Mouse (Mus musculus): ENCODE results near the gene Cped1. TPM values are rescaled to one million over a fixed set of nuclear protein-coding genes. Genes with fewer than 3 reads are reported as not detected.

Cped1 gene
- polyA plus RNA-seq, 1 experiment, result 0.79 TPM

GRCm38 (mm10) chr6:22221134-22221533 is 235.4 kb downstream of the Cped1 start:
- Histone ChIP-seq H3K27me3 (ENCODE audit: control insufficient read depth, insufficient read depth, insufficient read length) (no peaks in the 10 kb centered on the region), H3K4me2 (ENCODE audit: low read depth) (no peak overlapping the region), H3K36me3 (ENCODE audit: control insufficient read depth, insufficient read depth) (no peaks in the 10 kb centered on the region), H3ac (ENCODE audit: control insufficient read depth, insufficient read length) (no peak overlapping the region), H3K4me3 (no peak overlapping the region), H3K79me2 (ENCODE audit: control insufficient read depth, insufficient read depth) (no peaks in the 10 kb centered on the region)
- no peak for TF ChIP-seq SRF (IDR thresholded peaks at IDR 0.05; ENCODE audit: control insufficient read depth, insufficient read length, low read depth)
- no peak for TF ChIP-seq TCF3 (IDR thresholded peaks at IDR 0.05; ENCODE audit: insufficient read length, low read depth)
- TF ChIP-seq USF1 (IDR thresholded peaks at IDR 0.05; ENCODE audit: low read depth), result no peak
- TF ChIP-seq CEBPB (IDR thresholded peaks at IDR 0.05; ENCODE audit: insufficient read depth, poor library complexity, severe bottlenecking), result no peak
- no peak for TF ChIP-seq POLR2AphosphoS2 (IDR thresholded peaks at IDR 0.05; ENCODE audit: insufficient read length, low read depth)
- no peak for TF ChIP-seq E2F4 (IDR thresholded peaks at IDR 0.05; ENCODE audit: insufficient read depth)
- no peak for TF ChIP-seq MYOD1 (IDR thresholded peaks at IDR 0.05; ENCODE audit: control insufficient read depth in 1 of 3, insufficient read length in 2 of 3, low read depth in 2 of 3)
- no peak for TF ChIP-seq POLR2A (IDR thresholded peaks at IDR 0.05; ENCODE audit: insufficient read length, low read depth)
- TF ChIP-seq MYOG (IDR thresholded peaks at IDR 0.05; ENCODE audit: control insufficient read depth in 1 of 3, insufficient read depth in 1 of 3, insufficient read length in 2 of 3, low read depth in 2 of 3), result no peak
- TF ChIP-seq MAX (IDR thresholded peaks at IDR 0.05; ENCODE audit: low read depth), result no peak
- TF ChIP-seq REST (IDR thresholded peaks at IDR 0.05; ENCODE audit: insufficient read depth, insufficient read length), result no peak
- TF ChIP-seq TCF12 (IDR thresholded peaks at IDR 0.05; ENCODE audit: insufficient read depth, poor library complexity, severe bottlenecking), result no peak

GRCm38 (mm10) chr6:22222087-22222486 is 236.4 kb downstream of the Cped1 start:
- H3ac ChIP-seq (ENCODE audit: control insufficient read depth, insufficient read length), result no peak overlapping the region
- H3K27me3 ChIP-seq (ENCODE audit: control insufficient read depth, insufficient read depth, insufficient read length), result no peaks in the 10 kb centered on the region
- no peaks in the 10 kb centered on the region for H3K79me2 ChIP-seq (ENCODE audit: control insufficient read depth, insufficient read depth)
- H3K36me3 ChIP-seq (ENCODE audit: control insufficient read depth, insufficient read depth), result no peaks in the 10 kb centered on the region
- no peak overlapping the region for H3K4me3 ChIP-seq
- TF ChIP-seq POLR2A (IDR thresholded peaks at IDR 0.05; ENCODE audit: insufficient read length, low read depth), result no peak
- TF ChIP-seq POLR2AphosphoS2 (IDR thresholded peaks at IDR 0.05; ENCODE audit: insufficient read length, low read depth), result no peak
- TF ChIP-seq MYOD1 (IDR thresholded peaks at IDR 0.05; ENCODE audit: control insufficient read depth in 1 of 3, insufficient read length in 2 of 3, low read depth in 2 of 3), result no peak
- no peak for TF ChIP-seq CEBPB (IDR thresholded peaks at IDR 0.05; ENCODE audit: insufficient read depth, poor library complexity, severe bottlenecking)
- no peak for TF ChIP-seq USF1 (IDR thresholded peaks at IDR 0.05; ENCODE audit: low read depth)
- no peak for TF ChIP-seq TCF12 (IDR thresholded peaks at IDR 0.05; ENCODE audit: insufficient read depth, poor library complexity, severe bottlenecking)
- no peak for TF ChIP-seq REST (IDR thresholded peaks at IDR 0.05; ENCODE audit: insufficient read depth, insufficient read length)
- no peak for TF ChIP-seq E2F4 (IDR thresholded peaks at IDR 0.05; ENCODE audit: insufficient read depth)
- no peak for TF ChIP-seq MAX (IDR thresholded peaks at IDR 0.05; ENCODE audit: low read depth)
- TF ChIP-seq TCF3 (IDR thresholded peaks at IDR 0.05; ENCODE audit: insufficient read length, low read depth), result no peak
- TF ChIP-seq SRF (IDR thresholded peaks at IDR 0.05; ENCODE audit: control insufficient read depth, insufficient read length, low read depth), result no peak
- no peak overlapping the region for H3K4me2 ChIP-seq (ENCODE audit: low read depth)

GRCm38 (mm10) chr6:22222947-22223346 is 237.2 kb downstream of the Cped1 start:
- no peaks in the 10 kb centered on the region for H3K27me3 ChIP-seq (ENCODE audit: control insufficient read depth, insufficient read depth, insufficient read length)
- H3K36me3 ChIP-seq (ENCODE audit: control insufficient read depth, insufficient read depth), result no peaks in the 10 kb centered on the region

GRCm38 (mm10) chr6:22224351-22224750 is 238.6 kb downstream of the Cped1 start:
- Histone ChIP-seq H3K4me2 (ENCODE audit: low read depth) (no peak overlapping the region), H3K4me3 (no peak overlapping the region), H3K27me3 (ENCODE audit: control insufficient read depth, insufficient read depth, insufficient read length) (no peaks in the 10 kb centered on the region), H3K79me2 (ENCODE audit: control insufficient read depth, insufficient read depth) (no peaks in the 10 kb centered on the region), H3ac (ENCODE audit: control insufficient read depth, insufficient read length) (no peak overlapping the region), H3K36me3 (ENCODE audit: control insufficient read depth, insufficient read depth) (no peaks in the 10 kb centered on the region)
- TF ChIP-seq TCF12 (IDR thresholded peaks at IDR 0.05; ENCODE audit: insufficient read depth, poor library complexity, severe bottlenecking) (no peak), E2F4 (IDR thresholded peaks at IDR 0.05; ENCODE audit: insufficient read depth) (no peak), REST (IDR thresholded peaks at IDR 0.05; ENCODE audit: insufficient read depth, insufficient read length) (no peak), MYOG (IDR thresholded peaks at IDR 0.05; ENCODE audit: control insufficient read depth in 1 of 3, insufficient read depth in 1 of 3, insufficient read length in 2 of 3, low read depth in 2 of 3) (no peak), SRF (IDR thresholded peaks at IDR 0.05; ENCODE audit: control insufficient read depth, insufficient read length, low read depth) (no peak), TCF3 (IDR thresholded peaks at IDR 0.05; ENCODE audit: insufficient read length, low read depth) (no peak), USF1 (IDR thresholded peaks at IDR 0.05; ENCODE audit: low read depth) (no peak), POLR2AphosphoS2 (IDR thresholded peaks at IDR 0.05; ENCODE audit: insufficient read length, low read depth) (no peak), MYOD1 (IDR thresholded peaks at IDR 0.05; ENCODE audit: control insufficient read depth in 1 of 3, insufficient read length in 2 of 3, low read depth in 2 of 3) (no peak), MAX (IDR thresholded peaks at IDR 0.05; ENCODE audit: low read depth) (no peak), CEBPB (IDR thresholded peaks at IDR 0.05; ENCODE audit: insufficient read depth, poor library complexity, severe bottlenecking) (no peak), POLR2A (IDR thresholded peaks at IDR 0.05; ENCODE audit: insufficient read length, low read depth) (no peak)

More at GRCm38 (mm10) chr6:22222947-22223346, 237.2 kb downstream of the Cped1 start:
- H3ac ChIP-seq (ENCODE audit: control insufficient read depth, insufficient read length), result no peak overlapping the region
- no peak overlapping the region for H3K4me2 ChIP-seq (ENCODE audit: low read depth)
- H3K4me3 ChIP-seq, result no peak overlapping the region
- no peaks in the 10 kb centered on the region for H3K79me2 ChIP-seq (ENCODE audit: control insufficient read depth, insufficient read depth)
- no peak for TF ChIP-seq SRF (IDR thresholded peaks at IDR 0.05; ENCODE audit: control insufficient read depth, insufficient read length, low read depth)
- no peak for TF ChIP-seq USF1 (IDR thresholded peaks at IDR 0.05; ENCODE audit: low read depth)
- TF ChIP-seq CEBPB (IDR thresholded peaks at IDR 0.05; ENCODE audit: insufficient read depth, poor library complexity, severe bottlenecking), result no peak
- TF ChIP-seq REST (IDR thresholded peaks at IDR 0.05; ENCODE audit: insufficient read depth, insufficient read length), result no peak
- no peak for TF ChIP-seq MAX (IDR thresholded peaks at IDR 0.05; ENCODE audit: low read depth)
- no peak for TF ChIP-seq E2F4 (IDR thresholded peaks at IDR 0.05; ENCODE audit: insufficient read depth)
- no peak for TF ChIP-seq POLR2A (IDR thresholded peaks at IDR 0.05; ENCODE audit: insufficient read length, low read depth)
- no peak for TF ChIP-seq MYOG (IDR thresholded peaks at IDR 0.05; ENCODE audit: control insufficient read depth in 1 of 3, insufficient read depth in 1 of 3, insufficient read length in 2 of 3, low read depth in 2 of 3)
- TF ChIP-seq MYOD1 (IDR thresholded peaks at IDR 0.05; ENCODE audit: control insufficient read depth in 1 of 3, insufficient read length in 2 of 3, low read depth in 2 of 3), result no peak
- no peak for TF ChIP-seq TCF12 (IDR thresholded peaks at IDR 0.05; ENCODE audit: insufficient read depth, poor library complexity, severe bottlenecking)
- no peak for TF ChIP-seq POLR2AphosphoS2 (IDR thresholded peaks at IDR 0.05; ENCODE audit: insufficient read length, low read depth)
- TF ChIP-seq TCF3 (IDR thresholded peaks at IDR 0.05; ENCODE audit: insufficient read length, low read depth), result no peak
